Mouse (Mus musculus) olfactory bulb, adult 2 months (tissue): ENCODE measurements at regions not wholly inside any gene's neighbourhood (a gene's known extent, or its start where the extent isn't known, plus 50 kb on each side); places are given as distances from the start of the nearest gene placed in this dataset.

Experiments used
- CTCF ChIP-seq: fragments of 200-500 bp; IDR thresholded peaks from 2 replicates; pipeline ENCODE4 v1.5.1; 2012; ENCODE audit warnings: low read depth, mild to moderate bottlenecking, low read length, moderate library complexity; ENCODE audit not compliant: insufficient read depth
- POLR2A ChIP-seq: fragments of 200-500 bp; IDR thresholded peaks from 2 replicates; pipeline ENCODE4 v1.6.1; 2012; ENCODE audit warnings: mild to moderate bottlenecking, low read depth, low read length, moderate library complexity; ENCODE audit not compliant: insufficient read depth

- TF ChIP-seq CTCF (no peak), POLR2A (no peak)
Measured at GRCm38 (mm10) chr14:61945659-61946058, 338.4 kb downstream of the Kcnrg start.
